10 mouse cellular contexts compared by ENCODE assay signal in genomic region chr6:50808811-50809668, GRCm38 (mm10).
DNase-seq lines count a peak whose midpoint lies in the region; ATAC-seq and TF ChIP-seq lines count a peak whose summit lies in the region.
"Had no signal": no experiment of that assay in that cellular context is flagged by ENCODE, and none has a peak within 500 bp of the region (broad histone marks: within the 10 kb centered on the region; RNA-seq: fewer than 3 reads in every experiment).

No protein-coding gene starts in this region.

- H3K27me3 ChIP-seq in hindbrain, embryonic 10.5 days (ENCODE audit: insufficient read depth, poor library complexity, severe bottlenecking) = peaks cover 11% of the 10 kb centered on the region; the same call in 1 of the 2 replicates
- no peaks in the 10 kb centered on the region for H3K27me3 ChIP-seq in hindbrain, embryonic 14.5 days (ENCODE audit: control insufficient read depth, insufficient read depth, low read length)
- no peaks in the 10 kb centered on the region for H3K27me3 ChIP-seq in embryonic facial prominence, embryonic 14.5 days (replicated peaks; ENCODE audit: control insufficient read depth, insufficient read depth, low read length)
- H3K27me3 ChIP-seq in limb, embryonic 14.5 days (ENCODE audit: control insufficient read depth, insufficient read depth, low read length) = no peaks in the 10 kb centered on the region

- H3K9ac ChIP-seq in hindbrain, embryonic 14.5 days = no peak overlapping the region
- peak overlapping the region; percentile 38 for H3K9ac ChIP-seq in embryonic facial prominence, embryonic 14.5 days (ENCODE audit: low read depth, low read length)
- no peak overlapping the region for H3K9ac ChIP-seq in limb, embryonic 14.5 days (ENCODE audit: low read depth, low read length, severe bottlenecking)

- no peak for ATAC-seq in hindbrain, embryonic 14.5 days (ENCODE audit: low FRiP score)
- no peak for ATAC-seq in embryonic facial prominence, embryonic 14.5 days (ENCODE audit: low read depth)
- peak; percentile 41; the same call in 1 of the 2 replicates for ATAC-seq in limb, embryonic 14.5 days (ENCODE audit: low FRiP score, low read depth)
- ATAC-seq: forebrain, embryonic 16.5 days had no signal

- no peak overlapping the region for H3K4me2 ChIP-seq in hindbrain, embryonic 14.5 days (replicated peaks)
- H3K4me2 ChIP-seq in embryonic facial prominence, embryonic 14.5 days (ENCODE audit: low read depth, low read length) = peak overlapping the region; percentile 13
- H3K4me2 ChIP-seq in limb, embryonic 14.5 days (replicated peaks; ENCODE audit: low read depth, low read length, severe bottlenecking) = peak overlapping the region; percentile 33

- no peaks in the 10 kb centered on the region for H3K9me3 ChIP-seq in hindbrain, embryonic 10.5 days
- H3K9me3 ChIP-seq in hindbrain, embryonic 14.5 days (ENCODE audit: control insufficient read depth, low read length) = no peaks in the 10 kb centered on the region
- no peaks in the 10 kb centered on the region for H3K9me3 ChIP-seq in embryonic facial prominence, embryonic 14.5 days (ENCODE audit: control insufficient read depth, low read length)
- no peaks in the 10 kb centered on the region for H3K9me3 ChIP-seq in limb, embryonic 14.5 days (ENCODE audit: control insufficient read depth, low read length)

- peak overlapping the region; percentile 85 for H3K27ac ChIP-seq in hindbrain, embryonic 10.5 days
- H3K27ac ChIP-seq in hindbrain, embryonic 14.5 days = no peak overlapping the region
- peak overlapping the region; percentile 91 for H3K27ac ChIP-seq in embryonic facial prominence, embryonic 14.5 days (replicated peaks; ENCODE audit: low read depth, low read length)
- H3K27ac ChIP-seq in limb, embryonic 14.5 days (replicated peaks; ENCODE audit: low read depth, low read length) = no peak overlapping the region; the same call in 1 of the 2 replicates

- H3K4me3 ChIP-seq in hindbrain, embryonic 10.5 days = no peak overlapping the region
- no peak overlapping the region for H3K4me3 ChIP-seq in hindbrain, embryonic 14.5 days (replicated peaks; ENCODE audit: low read length)
- no peak overlapping the region for H3K4me3 ChIP-seq in embryonic facial prominence, embryonic 14.5 days (ENCODE audit: low read depth, low read length)
- no peak overlapping the region for H3K4me3 ChIP-seq in limb, embryonic 14.5 days (replicated peaks; ENCODE audit: low read length)

- peaks cover 66% of the 10 kb centered on the region for H3K4me1 ChIP-seq in hindbrain, embryonic 10.5 days (replicated peaks)
- peaks cover 14% of the 10 kb centered on the region; the same call in 1 of the 2 replicates for H3K4me1 ChIP-seq in hindbrain, embryonic 14.5 days (replicated peaks; ENCODE audit: control insufficient read depth, insufficient read depth, low read length)
- peaks cover 37% of the 10 kb centered on the region for H3K4me1 ChIP-seq in embryonic facial prominence, embryonic 14.5 days (ENCODE audit: control insufficient read depth, insufficient read depth, low read length)
- peaks cover 26% of the 10 kb centered on the region for H3K4me1 ChIP-seq in limb, embryonic 14.5 days (ENCODE audit: control insufficient read depth, insufficient read depth, low read length)

- WGBS in hindbrain, embryonic 10.5 days = 45% methylated on average over 24 of the region's 24 CpGs
- 56% methylated on average over 24 of the region's 24 CpGs for WGBS in hindbrain, embryonic 14.5 days
- 23% methylated on average over 24 of the region's 24 CpGs for WGBS in embryonic facial prominence, embryonic 14.5 days
- WGBS in limb, embryonic 14.5 days = 14% methylated on average over 24 of the region's 24 CpGs

- no peak for DNase-seq in hindbrain, embryonic 10.5 days (ENCODE audit: low spot score)
- no peak for DNase-seq in hindbrain, embryonic 14.5 days (ENCODE audit: low spot score)
- DNase-seq in embryonic facial prominence, embryonic 14.5 days (ENCODE audit: low spot score) = no peak
- DNase-seq in kidney, adult 18-20 months = peak; percentile 18
- DNase-seq in limb, embryonic 14.5 days (ENCODE audit: low spot score) = no peak
- DNase-seq in cerebellum, postnatal 14 days = no peak
- no peak for DNase-seq in layer of hippocampus, adult 9-11 months
- no peak for DNase-seq in cerebellum, adult 9-11 months
- DNase-seq: thymus, adult 18-20 months had no signal

- H3K36me3 ChIP-seq in hindbrain, embryonic 10.5 days = no peaks in the 10 kb centered on the region
- H3K36me3 ChIP-seq in hindbrain, embryonic 14.5 days (replicated peaks; ENCODE audit: control insufficient read depth, insufficient read depth) = no peaks in the 10 kb centered on the region
- no peaks in the 10 kb centered on the region for H3K36me3 ChIP-seq in embryonic facial prominence, embryonic 14.5 days (ENCODE audit: control insufficient read depth, insufficient read depth, low read length)
- no peaks in the 10 kb centered on the region for H3K36me3 ChIP-seq in limb, embryonic 14.5 days (ENCODE audit: control insufficient read depth, insufficient read depth, low read length)

- TF ChIP-seq POLR2A in limb, embryonic 14.5 days (IDR thresholded peaks at IDR 0.05; ENCODE audit: borderline replicate concordance, extremely low read depth, insufficient read depth, insufficient read length) = no peak

Comparison
In these comparisons a context has a peak if more than half of its experiments do, and no peak if none do; other contexts are left out.
1. H3K27ac ChIP-seq: peak in hindbrain, embryonic 10.5 days (single experiment) and embryonic facial prominence, embryonic 14.5 days (single experiment); none in hindbrain, embryonic 14.5 days (single experiment) and limb, embryonic 14.5 days (single experiment).